Mouse (Mus musculus) neural tube, embryonic 15.5 days (tissue): ENCODE results near the gene Cerkl. TPM values are rescaled to one million over a fixed set of nuclear protein-coding genes. Genes with fewer than 3 reads are reported as not detected.

ENCODE experiments used
- ATAC-seq: fragments of 200-750 bp; cut with Nextera tagmentation; 2 replicates; pipeline ENCODE4 v1.8.0; 2017; ENCODE audit warnings: mild to moderate bottlenecking, moderate TSS enrichment, moderate library complexity; ENCODE audit not compliant: low FRiP score
- H3K27ac ChIP-seq: fragments of 300-500 bp; sonication (generic); replicated peaks from 2 replicates; pipeline ENCODE4 v1.5.1; 2015; ENCODE audit warnings: mild to moderate bottlenecking, inconsistent platforms
- H3K27me3 ChIP-seq: fragments of 300-500 bp; sonication (generic); replicated peaks from 2 replicates; pipeline ENCODE4 v1.6.1; 2015; ENCODE audit warnings: inconsistent platforms
- H3K36me3 ChIP-seq: fragments of 300-500 bp; sonication (generic); 2 replicates; pipeline ENCODE4 v1.6.1; 2015; ENCODE audit warnings: inconsistent platforms
- H3K4me1 ChIP-seq: fragments of 300-500 bp; sonication (generic); 2 replicates; pipeline ENCODE4 v1.6.1; 2015; ENCODE audit warnings: inconsistent platforms
- H3K4me2 ChIP-seq: fragments of 300-500 bp; sonication (generic); 2 replicates; pipeline ENCODE4 v1.6.1; 2015; ENCODE audit warnings: inconsistent platforms, mild to moderate bottlenecking, moderate library complexity
- H3K4me3 ChIP-seq: fragments of 300-500 bp; sonication (generic); replicated peaks from 2 replicates; pipeline ENCODE4 v1.5.1; 2015; ENCODE audit warnings: mild to moderate bottlenecking, inconsistent platforms
- H3K9ac ChIP-seq: fragments of 300-500 bp; sonication (generic); replicated peaks from 2 replicates; pipeline ENCODE4 v1.6.1; 2015; ENCODE audit warnings: mild to moderate bottlenecking, inconsistent platforms
- H3K9me3 ChIP-seq: fragments of 300-500 bp; sonication (generic); replicated peaks from 2 replicates; pipeline ENCODE4 v1.6.1; 2016; ENCODE audit warnings: inconsistent platforms
- WGBS: fragments of 180-500 bp; shearing (Covaris S2); methylation state at CpG from one replicate; pipeline ENCODE4 v1.1.7; 2015; ENCODE audit warnings: mixed read lengths; 5-methylcytosine and 5-hydroxymethylcytosine counted together
- polyA plus RNA-seq: library from polyadenylated mRNA; unstranded; fragments of >200 nt; fragmentation: Nextera tagmentation; extraction: Ambion mirVana; gene quantifications from 2 replicates; pipeline ENCODE4 v1.2.1, GENCODE M21; 2015

Cerkl gene
- polyA plus RNA-seq, 1 experiment from 2014 or later: 0.69 TPM

GRCm38 (mm10) chr2:79339003-79339402 lies 117.6 kb downstream of the Cerkl start:
- Histone ChIP-seq H3K36me3 (no peaks in the 10 kb centered on the region), H3K9me3 (no peaks in the 10 kb centered on the region), H3K4me1 (no peaks in the 10 kb centered on the region), H3K9ac (no peak overlapping the region), H3K27ac (no peak overlapping the region), H3K4me2 (no peak overlapping the region), H3K4me3 (no peak overlapping the region), H3K27me3 (no peaks in the 10 kb centered on the region)
- 58% methylated on average over 1 of the region's 1 CpGs for WGBS
- ATAC-seq: no peak

GRCm38 (mm10) chr2:79336141-79336540 lies 120.4 kb downstream of the Cerkl start:
- WGBS: 71% methylated on average over 1 of the region's 1 CpGs
- H3K36me3 ChIP-seq: no peaks in the 10 kb centered on the region

GRCm38 (mm10) chr2:79334661-79335060 lies 121.9 kb downstream of the Cerkl start:
- Histone ChIP-seq H3K36me3 (no peaks in the 10 kb centered on the region), H3K9ac (no peak overlapping the region), H3K27me3 (no peaks in the 10 kb centered on the region), H3K4me2 (no peak overlapping the region), H3K4me3 (no peak overlapping the region), H3K9me3 (no peaks in the 10 kb centered on the region), H3K4me1 (no peaks in the 10 kb centered on the region), H3K27ac (no peak overlapping the region)
- ATAC-seq: no peak

More at GRCm38 (mm10) chr2:79336141-79336540, 120.4 kb downstream of the Cerkl start:
- Histone ChIP-seq H3K27me3 (no peaks in the 10 kb centered on the region), H3K9ac (no peak overlapping the region), H3K9me3 (no peaks in the 10 kb centered on the region), H3K4me2 (no peak overlapping the region), H3K4me3 (no peak overlapping the region), H3K27ac (no peak overlapping the region), H3K4me1 (no peaks in the 10 kb centered on the region)
- no peak for ATAC-seq

GRCm38 (mm10) chr2:79328079-79328478 lies 128.5 kb downstream of the Cerkl start:
- Histone ChIP-seq H3K9me3 (no peaks in the 10 kb centered on the region), H3K4me3 (no peak overlapping the region), H3K27me3 (no peaks in the 10 kb centered on the region), H3K4me1 (no peaks in the 10 kb centered on the region), H3K4me2 (no peak overlapping the region), H3K36me3 (no peaks in the 10 kb centered on the region), H3K27ac (no peak overlapping the region), H3K9ac (no peak overlapping the region)
- 76% methylated on average over 2 of the region's 2 CpGs for WGBS
- no peak for ATAC-seq

- WGBS: 90% methylated on average over 9 of the region's 9 CpGs
Observed at GRCm38 (mm10) chr2:79316182-79316880, 140.3 kb downstream of the Cerkl start.

GRCm38 (mm10) chr2:79315108-79315507 lies 141.5 kb downstream of the Cerkl start:
- H3K4me2 ChIP-seq: no peak overlapping the region
- no peak overlapping the region for H3K9ac ChIP-seq
- no peak overlapping the region for H3K4me3 ChIP-seq
- 90% methylated on average over 4 of the region's 4 CpGs for WGBS
- no peaks in the 10 kb centered on the region for H3K27me3 ChIP-seq
- H3K9me3 ChIP-seq: no peaks in the 10 kb centered on the region
- no peaks in the 10 kb centered on the region for H3K4me1 ChIP-seq
- H3K27ac ChIP-seq: no peak overlapping the region
- no peak for ATAC-seq
- H3K36me3 ChIP-seq: 0 out of 2 replicates have a peak, but pooled peaks cover 2% of the 10 kb centered on the region

More at GRCm38 (mm10) chr2:79316182-79316880, 140.3 kb downstream of the Cerkl start:
- no peak for ATAC-seq
- no peak overlapping the region for H3K27ac ChIP-seq
- H3K4me2 ChIP-seq: no peak overlapping the region
- no peaks in the 10 kb centered on the region for H3K27me3 ChIP-seq
- no peak overlapping the region for H3K4me3 ChIP-seq
- no peaks in the 10 kb centered on the region for H3K9me3 ChIP-seq
- no peak overlapping the region for H3K9ac ChIP-seq
- H3K4me1 ChIP-seq: no peaks in the 10 kb centered on the region
- H3K36me3 ChIP-seq: 0 out of 2 replicates have a peak, but pooled peaks cover 2% of the 10 kb centered on the region

- Histone ChIP-seq H3K27me3 (no peaks in the 10 kb centered on the region), H3K27ac (no peak overlapping the region), H3K4me2 (no peak overlapping the region), H3K9me3 (no peaks in the 10 kb centered on the region), H3K4me3 (no peak overlapping the region), H3K36me3 (no peaks in the 10 kb centered on the region), H3K4me1 (peaks cover 4% of the 10 kb centered on the region; the same call in 1 of the 2 replicates), H3K9ac (no peak overlapping the region)
- no peak for ATAC-seq
- WGBS: 63% methylated on average over 4 of the region's 4 CpGs
Observed at GRCm38 (mm10) chr2:79312499-79312898, 144.1 kb downstream of the Cerkl start.

GRCm38 (mm10) chr2:79309454-79310118 lies 147.0 kb downstream of the Cerkl start:
- no peak for ATAC-seq
- Histone ChIP-seq H3K9me3 (no peaks in the 10 kb centered on the region), H3K36me3 (no peaks in the 10 kb centered on the region), H3K27me3 (no peaks in the 10 kb centered on the region), H3K4me3 (no peak overlapping the region), H3K9ac (no peak overlapping the region), H3K27ac (no peak overlapping the region), H3K4me2 (no peak overlapping the region), H3K4me1 (peaks cover 4% of the 10 kb centered on the region; the same call in 1 of the 2 replicates)
- 66% methylated on average over 13 of the region's 13 CpGs for WGBS

- no peaks in the 10 kb centered on the region for H3K9me3 ChIP-seq
- H3K9ac ChIP-seq: no peak overlapping the region
- H3K4me3 ChIP-seq: no peak overlapping the region
- no peak for ATAC-seq
- peaks cover 4% of the 10 kb centered on the region; the same call in 1 of the 2 replicates for H3K4me1 ChIP-seq
- no peaks in the 10 kb centered on the region for H3K27me3 ChIP-seq
- H3K27ac ChIP-seq: no peak overlapping the region
- WGBS: 77% methylated on average over 4 of the region's 4 CpGs
- no peaks in the 10 kb centered on the region for H3K36me3 ChIP-seq
- no peak overlapping the region for H3K4me2 ChIP-seq
Observed at GRCm38 (mm10) chr2:79307549-79307948, 149.0 kb downstream of the Cerkl start.

GRCm38 (mm10) chr2:79302398-79302797 lies 154.2 kb downstream of the Cerkl start:
- Histone ChIP-seq H3K9ac (no peak overlapping the region), H3K36me3 (no peaks in the 10 kb centered on the region), H3K4me2 (no peak overlapping the region), H3K4me1 (no peaks in the 10 kb centered on the region), H3K9me3 (no peaks in the 10 kb centered on the region), H3K27me3 (no peaks in the 10 kb centered on the region), H3K27ac (no peak overlapping the region), H3K4me3 (no peak overlapping the region)
- no peak for ATAC-seq

- no peak overlapping the region for H3K9ac ChIP-seq
- H3K9me3 ChIP-seq: no peaks in the 10 kb centered on the region
- H3K4me2 ChIP-seq: no peak overlapping the region
- ATAC-seq: no peak
- H3K36me3 ChIP-seq: no peaks in the 10 kb centered on the region
- peaks cover 9% of the 10 kb centered on the region; the same call in 1 of the 2 replicates for H3K4me1 ChIP-seq
- no peaks in the 10 kb centered on the region for H3K27me3 ChIP-seq
- H3K4me3 ChIP-seq: no peak overlapping the region
- no peak overlapping the region for H3K27ac ChIP-seq
- 49% methylated on average over 6 of the region's 6 CpGs for WGBS
Observed at GRCm38 (mm10) chr2:79292431-79292830, 164.2 kb downstream of the Cerkl start.

GRCm38 (mm10) chr2:79291922-79292321 lies 164.7 kb downstream of the Cerkl start:
- no peak overlapping the region for H3K4me2 ChIP-seq
- H3K27me3 ChIP-seq: no peaks in the 10 kb centered on the region
- whole genome bisulfite sequencing: 33% methylated on average over 8 of the region's 8 CpGs
- H3K36me3 ChIP-seq: no peaks in the 10 kb centered on the region
- H3K9ac ChIP-seq: no peak overlapping the region
- peaks cover 9% of the 10 kb centered on the region; the same call in 1 of the 2 replicates for H3K4me1 ChIP-seq
- no peak overlapping the region for H3K27ac ChIP-seq
- ATAC-seq: no peak
- no peak overlapping the region for H3K4me3 ChIP-seq
- H3K9me3 ChIP-seq: no peaks in the 10 kb centered on the region
